Mouse (Mus musculus) embryonic facial prominence, embryonic 12.5 days (tissue): ENCODE data around the gene Mcm5. TPM values are rescaled to one million over a fixed set of nuclear protein-coding genes. Genes with fewer than 3 reads are reported as not detected.
A peak's percentile ranks its signal among the peaks of the same experiment; 100 is the strongest.

ENCODE experiments used
- ATAC-seq: fragments of 200-750 bp; cut with Nextera tagmentation; 2 replicates; pipeline ENCODE4 v1.8.0; 2017; ENCODE audit not compliant: insufficient number of reproducible peaks, insufficient read depth, low FRiP score, low TSS enrichment
- H3K27ac ChIP-seq: fragments of 300-500 bp; sonication (generic); 2 replicates; pipeline ENCODE4 v1.5.1; 2016; ENCODE audit warnings: mild to moderate bottlenecking
- H3K27me3 ChIP-seq: fragments of 300-500 bp; sonication (generic); 2 replicates; pipeline ENCODE4 v1.6.1; 2016; ENCODE audit warnings: mild to moderate bottlenecking, moderate library complexity
- H3K36me3 ChIP-seq: fragments of 300-500 bp; sonication (generic); 2 replicates; pipeline ENCODE4 v1.6.1; 2016; ENCODE audit warnings: mild to moderate bottlenecking
- H3K4me1 ChIP-seq: fragments of 300-500 bp; sonication (generic); 2 replicates; pipeline ENCODE4 v1.6.1; 2016
- H3K4me2 ChIP-seq: fragments of 300-500 bp; sonication (generic); replicated peaks from 2 replicates; pipeline ENCODE4 v1.6.1; 2016; ENCODE audit warnings: mild to moderate bottlenecking, moderate library complexity
- H3K4me3 ChIP-seq: fragments of 300-500 bp; sonication (generic); 2 replicates; pipeline ENCODE4 v1.5.1; 2016; ENCODE audit warnings: mild to moderate bottlenecking
- H3K9ac ChIP-seq: fragments of 300-500 bp; sonication (generic); 2 replicates; pipeline ENCODE4 v1.6.1; 2016; ENCODE audit warnings: mild to moderate bottlenecking, moderate library complexity
- H3K9me3 ChIP-seq: fragments of 300-500 bp; sonication (generic); 2 replicates; pipeline ENCODE4 v1.6.1; 2016; ENCODE audit warnings: mild to moderate bottlenecking, moderate library complexity
- WGBS: fragments of 180-500 bp; shearing (Covaris S2); methylation state at CpG from one replicate; pipeline ENCODE4 v1.1.7; 2016; 5-methylcytosine and 5-hydroxymethylcytosine counted together
- polyA plus RNA-seq: library from polyadenylated mRNA; unstranded; fragments of >200 nt; fragmentation: Nextera tagmentation; extraction: Ambion mirVana; gene quantifications from 2 replicates; pipeline ENCODE4 v1.2.1, GENCODE M21; 2016

Gene Mcm5
- 205 TPM in 2 replicates for polyA plus RNA-seq

DNA sequence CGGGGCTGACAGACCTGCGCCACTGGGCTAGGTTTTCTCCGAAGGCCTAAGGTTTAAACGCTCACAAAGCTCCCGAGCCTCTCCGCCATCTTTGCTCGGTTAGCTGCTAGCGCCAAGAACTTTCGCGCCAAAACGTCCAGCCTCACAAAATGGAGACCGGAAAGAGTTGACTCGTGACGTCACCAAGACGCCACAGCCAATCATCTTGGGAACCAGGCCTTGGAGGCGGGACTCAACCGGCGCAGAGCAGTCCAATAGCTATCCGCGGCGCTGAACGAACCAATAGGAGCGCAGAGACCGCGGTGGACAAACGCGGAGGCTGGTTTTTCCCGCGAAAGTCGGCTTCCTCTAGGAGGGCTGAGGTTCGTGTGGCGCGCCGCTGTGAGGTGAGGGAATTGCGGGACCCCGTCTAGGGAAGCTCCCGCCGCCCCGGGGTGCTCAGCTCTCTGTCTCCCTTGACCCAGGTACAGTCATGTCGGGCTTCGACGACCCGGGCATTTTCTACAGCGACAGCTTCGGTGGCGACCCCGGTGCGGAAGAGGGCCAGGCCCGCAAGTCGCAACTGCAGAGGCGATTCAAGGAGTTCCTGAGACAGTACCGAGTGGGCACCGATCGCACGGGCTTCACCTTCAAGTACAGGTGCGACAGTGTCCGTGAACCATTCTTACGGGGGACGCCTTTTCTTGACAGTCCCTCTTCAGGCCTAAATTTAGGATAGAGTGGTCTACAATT lies at the start of gene Mcm5:
TSS of gene Mcm5 (plus strand) at position 334 of the 732 bp plus-strand sequence.
- peak within 1 kb of the TSS; percentile 93 for H3K9ac ChIP-seq
- no peaks in the 10 kb centered on the region for H3K27me3 ChIP-seq
- H3K9me3 ChIP-seq: no peaks in the 10 kb centered on the region
- H3K36me3 ChIP-seq: peaks cover 35% of the 10 kb centered on the region
- peak within 1 kb of the TSS; percentile 91 for H3K27ac ChIP-seq
- ATAC-seq: peak; percentile 96
- WGBS: under 1% methylated on average over 59 of the region's 59 CpGs
- H3K4me2 ChIP-seq: peak within 1 kb of the TSS; percentile 96
- H3K4me3 ChIP-seq: peak within 1 kb of the TSS; percentile 72
- H3K4me1 ChIP-seq: peaks cover 20% of the 10 kb centered on the region

DNA sequence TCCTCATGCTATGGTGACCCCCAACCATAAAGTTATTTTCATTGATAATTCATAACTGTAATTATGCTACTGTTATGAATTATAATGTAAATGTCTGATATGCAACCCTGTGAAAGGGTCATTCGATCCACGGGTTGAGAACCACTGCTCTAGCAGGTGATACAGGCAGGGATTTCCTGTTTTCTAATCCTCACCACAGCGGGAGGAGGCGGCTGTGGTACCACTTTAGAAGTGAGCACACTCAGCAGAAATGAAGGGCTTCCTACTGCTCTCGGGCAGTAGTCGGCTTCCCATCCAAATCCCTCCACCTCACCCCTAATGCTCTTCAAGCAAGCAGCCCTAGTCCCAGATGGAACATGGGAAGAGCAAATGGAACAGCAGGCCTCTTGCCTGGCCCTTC lies 49.3 kb upstream of the Mcm5 start:
- ATAC-seq: no peak

DNA sequence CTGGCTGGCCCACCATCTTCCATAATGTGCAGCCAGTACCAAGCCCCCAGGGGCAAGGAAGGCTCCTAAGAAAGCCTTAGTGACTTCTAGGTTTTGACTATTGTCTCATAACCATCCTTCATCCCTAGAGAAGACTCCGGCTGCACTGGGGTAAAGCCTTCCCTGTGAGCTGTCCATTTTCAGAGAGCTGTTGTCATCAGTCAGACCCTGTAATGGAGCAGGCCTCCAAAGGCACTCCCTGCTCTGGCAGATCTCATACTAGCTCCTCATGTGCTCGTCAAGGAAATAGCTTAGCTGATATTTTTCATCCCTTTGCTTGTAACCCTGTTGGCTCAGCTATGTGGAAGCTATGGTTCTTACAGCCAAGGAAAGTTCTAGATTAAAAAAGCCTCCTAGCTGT lies 48.6 kb upstream of the Mcm5 start:
- H3K4me3 ChIP-seq: no peak overlapping the region
- H3K27ac ChIP-seq: no peak overlapping the region
- H3K36me3 ChIP-seq: peaks cover 29% of the 10 kb centered on the region; the same call in 1 of the 2 replicates
- 71% methylated on average over 2 of the region's 2 CpGs for WGBS
- no peak for ATAC-seq
- no peaks in the 10 kb centered on the region for H3K4me1 ChIP-seq
- H3K4me2 ChIP-seq: no peak overlapping the region
- no peak overlapping the region for H3K9ac ChIP-seq
- H3K27me3 ChIP-seq: no peaks in the 10 kb centered on the region
- no peaks in the 10 kb centered on the region for H3K9me3 ChIP-seq

More for the DNA sequence above, 49.3 kb upstream of the Mcm5 start:
- WGBS: 74% methylated on average over 6 of the region's 6 CpGs
- Histone ChIP-seq H3K36me3 (peaks cover 22% of the 10 kb centered on the region; the same call in 1 of the 2 replicates), H3K4me1 (no peaks in the 10 kb centered on the region), H3K27me3 (no peaks in the 10 kb centered on the region), H3K9me3 (no peaks in the 10 kb centered on the region), H3K27ac (no peak overlapping the region), H3K4me2 (no peak overlapping the region), H3K4me3 (no peak overlapping the region), H3K9ac (no peak overlapping the region)

DNA sequence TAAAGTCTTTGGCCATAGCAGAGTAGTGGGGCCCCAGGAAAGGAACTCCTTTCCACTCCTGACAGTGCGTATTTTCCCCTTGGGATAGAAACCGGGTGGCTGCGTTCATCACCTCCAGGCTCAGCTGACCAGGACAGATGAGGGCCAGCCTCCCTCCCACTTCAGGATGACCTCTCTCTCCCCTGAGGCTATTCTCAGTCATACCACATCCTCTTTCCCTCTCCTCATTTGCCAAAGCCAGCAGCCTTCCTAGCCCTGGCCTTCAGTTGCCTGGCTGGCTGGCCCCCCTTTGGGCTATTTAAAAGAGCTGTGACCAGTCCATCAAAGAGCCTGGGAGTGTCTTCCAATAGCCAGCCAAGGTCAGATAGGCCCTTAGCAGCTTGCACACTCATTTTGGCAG lies 46.1 kb upstream of the Mcm5 start:
- ATAC-seq: no peak
- Histone ChIP-seq H3K27ac (no peak overlapping the region), H3K4me2 (no peak overlapping the region), H3K36me3 (peaks cover 21% of the 10 kb centered on the region; the same call in 1 of the 2 replicates), H3K9me3 (no peaks in the 10 kb centered on the region), H3K4me1 (no peaks in the 10 kb centered on the region), H3K9ac (no peak overlapping the region), H3K27me3 (no peaks in the 10 kb centered on the region), H3K4me3 (no peak overlapping the region)
- 46% methylated on average over 3 of the region's 3 CpGs for WGBS

DNA sequence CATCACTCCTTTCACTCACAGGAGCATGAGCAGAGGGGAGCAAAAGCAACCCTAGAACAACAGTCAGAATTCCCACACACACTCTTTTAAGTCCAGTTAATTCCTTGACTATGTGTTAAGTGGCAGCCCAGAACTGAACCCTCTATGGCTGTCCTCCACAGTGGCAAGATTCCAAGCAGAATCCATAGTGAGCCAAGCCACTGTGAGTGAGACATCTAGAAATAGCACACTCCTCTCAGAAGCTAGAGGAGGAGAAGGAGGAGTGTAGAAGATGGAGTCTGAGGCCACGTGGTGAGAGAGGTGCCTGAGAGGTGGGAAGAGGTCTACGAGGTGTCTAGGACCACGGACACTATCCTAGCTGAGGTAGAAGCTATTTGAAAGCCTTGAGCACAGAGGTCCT lies 44.6 kb upstream of the Mcm5 start:
- no peaks in the 10 kb centered on the region for H3K4me1 ChIP-seq
- WGBS: 90% methylated on average over 3 of the region's 3 CpGs
- H3K4me3 ChIP-seq: no peak overlapping the region
- no peak for ATAC-seq
- no peaks in the 10 kb centered on the region for H3K27me3 ChIP-seq
- peaks cover 21% of the 10 kb centered on the region; the same call in 1 of the 2 replicates for H3K36me3 ChIP-seq
- no peak overlapping the region for H3K9ac ChIP-seq
- H3K27ac ChIP-seq: no peak overlapping the region
- H3K4me2 ChIP-seq: no peak overlapping the region
- H3K9me3 ChIP-seq: no peaks in the 10 kb centered on the region

DNA sequence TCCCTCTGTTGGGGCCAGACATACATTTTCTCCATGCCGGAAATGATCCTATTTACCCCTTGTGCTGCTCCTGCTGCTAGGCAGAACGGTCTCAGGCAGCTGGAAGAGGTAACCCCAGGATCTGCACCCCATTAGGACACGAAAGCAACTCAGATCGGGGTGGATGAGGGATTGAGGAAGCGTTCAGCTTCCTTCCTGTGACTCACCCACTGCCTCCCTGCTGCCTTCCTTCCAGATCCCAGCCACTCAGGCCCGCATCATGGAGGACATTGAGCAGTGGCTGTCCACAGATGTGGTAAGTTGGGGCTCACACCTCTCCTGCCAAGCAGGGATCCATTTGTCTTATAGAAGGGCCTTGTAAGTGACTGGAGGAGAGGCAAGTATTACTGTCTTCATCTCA lies 42.1 kb upstream of the Mcm5 start:
- WGBS: 77% methylated on average over 6 of the region's 6 CpGs
- no peak overlapping the region for H3K4me2 ChIP-seq

DNA sequence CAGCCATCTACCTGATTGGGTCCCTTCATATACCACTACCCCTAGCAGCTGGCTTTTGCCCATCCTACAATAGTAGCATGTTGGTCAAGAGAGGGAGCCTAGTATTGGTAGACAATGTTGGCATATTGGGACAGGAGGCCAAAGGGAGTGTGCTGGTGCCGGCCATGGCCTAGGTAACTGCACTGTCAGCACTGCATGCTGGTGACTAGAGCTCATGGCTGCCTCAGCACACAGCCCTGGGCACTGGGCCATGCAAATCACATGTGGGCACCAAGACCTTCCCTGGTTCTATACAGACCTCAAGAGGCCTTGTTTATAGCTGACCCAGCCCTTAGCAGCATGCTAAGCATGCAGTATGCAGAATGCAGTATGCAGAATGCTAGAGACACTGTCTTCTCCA lies 39.1 kb upstream of the Mcm5 start:
- no peak overlapping the region for H3K27ac ChIP-seq
- no peaks in the 10 kb centered on the region for H3K27me3 ChIP-seq
- 0 out of 2 replicates have a peak, but pooled peaks cover 9% of the 10 kb centered on the region for H3K36me3 ChIP-seq
- H3K9ac ChIP-seq: no peak overlapping the region
- H3K4me1 ChIP-seq: no peaks in the 10 kb centered on the region
- no peak for ATAC-seq
- H3K4me3 ChIP-seq: no peak overlapping the region
- H3K4me2 ChIP-seq: no peak overlapping the region
- no peaks in the 10 kb centered on the region for H3K9me3 ChIP-seq
- 73% methylated on average over 1 of the region's 1 CpGs for WGBS

More for the DNA sequence above, 42.1 kb upstream of the Mcm5 start:
- Histone ChIP-seq H3K4me1 (no peaks in the 10 kb centered on the region), H3K9ac (no peak overlapping the region), H3K27ac (no peak overlapping the region), H3K9me3 (no peaks in the 10 kb centered on the region), H3K4me3 (no peak overlapping the region), H3K36me3 (peaks cover 21% of the 10 kb centered on the region; the same call in 1 of the 2 replicates), H3K27me3 (no peaks in the 10 kb centered on the region)
- no peak for ATAC-seq

DNA sequence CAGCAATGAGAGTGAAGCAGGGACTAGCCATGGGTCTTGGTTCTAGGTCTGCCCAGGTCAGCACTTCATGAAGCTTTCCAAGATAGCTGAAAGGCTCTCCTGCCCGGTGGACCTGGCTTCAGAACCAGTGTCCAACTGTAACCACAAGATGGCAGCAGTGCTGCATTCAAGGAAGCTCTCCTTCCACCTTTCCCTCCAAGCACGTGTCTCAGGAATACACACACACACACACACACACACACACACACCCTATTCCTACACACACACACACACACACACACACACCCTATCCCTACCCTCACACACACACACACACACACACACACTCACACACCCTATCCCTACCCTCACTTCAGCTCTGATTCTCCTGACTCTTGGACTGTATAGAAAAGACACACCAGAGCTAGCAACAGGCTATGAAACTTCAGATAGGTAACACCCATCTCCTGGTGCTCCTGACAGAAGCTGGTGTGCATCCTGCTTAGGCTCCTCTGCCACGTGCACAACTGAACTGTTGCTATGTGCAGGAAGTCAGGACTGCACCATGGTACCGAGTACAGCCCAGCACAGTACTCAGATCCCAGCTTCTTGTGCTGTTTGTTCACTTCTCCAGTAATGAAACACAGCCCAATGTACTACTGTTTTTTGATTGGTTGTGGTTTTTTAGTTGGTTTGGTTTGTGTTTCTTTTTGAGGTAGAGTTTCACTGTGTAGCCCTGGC lies 37.6 kb upstream of the Mcm5 start:
- Histone ChIP-seq H3K4me3 (no peak overlapping the region), H3K4me1 (no peaks in the 10 kb centered on the region), H3K9me3 (no peaks in the 10 kb centered on the region), H3K4me2 (no peak overlapping the region), H3K36me3 (0 out of 2 replicates have a peak, but pooled peaks cover 4% of the 10 kb centered on the region), H3K27me3 (no peaks in the 10 kb centered on the region), H3K27ac (no peak overlapping the region), H3K9ac (no peak overlapping the region)
- WGBS: 27% methylated on average over 4 of the region's 4 CpGs
- ATAC-seq: peak; percentile 77

DNA sequence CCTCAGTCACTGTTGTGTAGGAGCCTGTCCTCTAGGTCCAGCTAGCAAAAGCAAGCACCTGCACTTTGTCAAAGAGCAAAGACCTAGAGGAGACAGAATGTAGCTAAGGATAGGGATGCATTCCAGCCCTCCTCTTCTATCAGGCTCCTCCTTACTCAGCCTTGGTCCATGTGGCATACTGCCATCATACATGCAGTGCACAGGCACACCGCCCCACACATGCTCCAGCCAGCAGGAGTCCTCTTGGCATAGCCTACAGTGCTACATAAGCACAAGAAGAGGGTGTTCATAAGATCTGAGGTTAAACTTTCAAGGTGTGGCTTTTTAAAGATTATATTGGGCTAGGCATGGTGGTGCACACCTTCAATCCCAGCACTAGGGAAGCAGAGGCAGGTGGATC lies 34.5 kb upstream of the Mcm5 start:
- no peak overlapping the region for H3K9ac ChIP-seq
- no peak overlapping the region for H3K4me2 ChIP-seq
- no peak for ATAC-seq
- no peaks in the 10 kb centered on the region for H3K27me3 ChIP-seq
- H3K4me3 ChIP-seq: no peak overlapping the region
- no peaks in the 10 kb centered on the region for H3K9me3 ChIP-seq
- no peak overlapping the region for H3K27ac ChIP-seq
- H3K4me1 ChIP-seq: no peaks in the 10 kb centered on the region
- WGBS: 90% methylated on average over 1 of the region's 1 CpGs
- H3K36me3 ChIP-seq: no peaks in the 10 kb centered on the region

DNA sequence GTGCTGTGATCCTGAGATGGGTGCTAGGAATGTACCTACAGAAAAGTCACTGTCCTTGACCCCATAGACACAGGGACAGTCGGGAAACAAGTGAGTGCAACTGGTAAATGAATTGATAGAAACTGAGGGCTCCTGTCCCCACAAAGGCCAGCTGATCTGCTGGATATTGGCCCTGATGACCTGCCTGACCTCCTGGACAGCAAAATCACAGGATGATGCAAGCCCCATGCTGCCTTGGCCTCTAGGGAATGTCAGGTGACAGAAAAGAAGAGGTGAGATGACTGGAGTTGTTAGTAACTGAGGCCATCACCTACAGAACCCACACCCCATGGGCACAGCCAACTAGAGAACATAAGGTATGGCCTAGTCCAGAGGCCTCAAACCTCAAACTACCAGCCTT lies 31.2 kb upstream of the Mcm5 start:
- 76% methylated on average over 1 of the region's 1 CpGs for WGBS
- H3K27ac ChIP-seq: no peak overlapping the region
- ATAC-seq: no peak

DNA sequence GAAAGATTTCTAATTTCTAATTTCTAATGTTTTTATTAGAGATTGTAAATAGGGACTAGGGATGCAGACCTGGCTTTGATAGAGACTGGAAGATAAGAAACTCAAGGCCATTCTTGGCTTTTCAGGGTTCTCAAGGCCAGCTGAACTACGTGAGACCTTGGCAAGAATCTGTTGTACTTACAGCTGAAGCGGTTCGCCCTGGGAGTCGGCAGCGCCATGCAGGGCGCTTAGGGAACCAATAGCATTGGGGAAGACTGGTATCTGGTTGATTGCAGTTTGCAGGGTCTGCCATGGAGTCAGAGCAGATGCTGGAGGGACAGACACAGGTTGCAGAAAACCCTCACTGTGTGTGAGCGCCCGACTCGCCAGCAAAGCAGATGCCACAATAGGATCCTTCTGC lies 30.5 kb upstream of the Mcm5 start:
- no peaks in the 10 kb centered on the region for H3K9me3 ChIP-seq
- H3K9ac ChIP-seq: no peak overlapping the region
- peaks cover 6% of the 10 kb centered on the region; the same call in 1 of the 2 replicates for H3K4me1 ChIP-seq
- no peak overlapping the region for H3K4me2 ChIP-seq
- no peaks in the 10 kb centered on the region for H3K36me3 ChIP-seq
- H3K4me3 ChIP-seq: no peak overlapping the region
- no peaks in the 10 kb centered on the region for H3K27me3 ChIP-seq
- WGBS: 92% methylated on average over 9 of the region's 9 CpGs
- H3K27ac ChIP-seq: no peak overlapping the region
- no peak for ATAC-seq

More for the DNA sequence above, 31.2 kb upstream of the Mcm5 start:
- H3K4me2 ChIP-seq: no peak overlapping the region
- no peaks in the 10 kb centered on the region for H3K36me3 ChIP-seq
- no peaks in the 10 kb centered on the region for H3K9me3 ChIP-seq
- no peak overlapping the region for H3K4me3 ChIP-seq
- H3K27me3 ChIP-seq: no peaks in the 10 kb centered on the region
- peaks cover under 1% of the 10 kb centered on the region; the same call in 1 of the 2 replicates for H3K4me1 ChIP-seq
- no peak overlapping the region for H3K9ac ChIP-seq
